Mouse (Mus musculus) hindbrain, embryonic 11.5 days (tissue): ENCODE results near the gene Rere. TPM values are rescaled to one million over a fixed set of nuclear protein-coding genes. Genes with fewer than 3 reads are reported as not detected.
"Not testable (repeated sequence)": the region's sequence is repeated elsewhere in the genome, so short reads cannot be mapped to it uniquely, and the experiment has no call there.

Experiments used
- ATAC-seq: fragments of 200-750 bp; cut with Nextera tagmentation; 2 replicates; pipeline ENCODE4 v1.8.0; 2017; ENCODE audit warnings: mild to moderate bottlenecking, moderate TSS enrichment, moderate library complexity; ENCODE audit not compliant: low FRiP score
- DNase-seq: peaks from one replicate; pipeline ENCODE4 v3.0.0-alpha.2; 2015; ENCODE audit warnings: low spot score
- H3K27ac ChIP-seq: fragments of 300-500 bp; sonication (generic); 2 replicates; pipeline ENCODE4 v1.5.1; 2014; ENCODE audit warnings: mild to moderate bottlenecking, low read depth, low read length
- H3K27me3 ChIP-seq: fragments of 300-500 bp; sonication (generic); 2 replicates; pipeline ENCODE4 v1.6.1; 2014; ENCODE audit warnings: mild to moderate bottlenecking, low read length, moderate library complexity, mixed read lengths; ENCODE audit not compliant: control insufficient read depth, insufficient read depth
- H3K36me3 ChIP-seq: fragments of 300-500 bp; sonication (generic); 2 replicates; pipeline ENCODE4 v1.6.1; 2014; ENCODE audit warnings: mild to moderate bottlenecking, low read length, moderate library complexity, mixed read lengths; ENCODE audit not compliant: control insufficient read depth, insufficient read depth
- H3K4me1 ChIP-seq: fragments of 300-500 bp; sonication (generic); replicated peaks from 2 replicates; pipeline ENCODE4 v1.6.1; 2014; ENCODE audit warnings: low read length, mixed read lengths; ENCODE audit not compliant: control insufficient read depth, insufficient read depth
- H3K4me2 ChIP-seq: fragments of 300-500 bp; sonication (generic); replicated peaks from 2 replicates; pipeline ENCODE4 v1.6.1; 2014; ENCODE audit warnings: mild to moderate bottlenecking, low read depth, low read length
- H3K4me3 ChIP-seq: fragments of 300-500 bp; sonication (generic); 2 replicates; pipeline ENCODE4 v1.5.1; 2014; ENCODE audit warnings: low read depth, low read length
- H3K9ac ChIP-seq: fragments of 300-500 bp; sonication (generic); 2 replicates; pipeline ENCODE4 v1.6.1; 2014; ENCODE audit warnings: low read depth, low read length
- H3K9me3 ChIP-seq: fragments of 300-500 bp; sonication (generic); 2 replicates; pipeline ENCODE4 v1.6.1; 2016; ENCODE audit warnings: low read length; ENCODE audit not compliant: control insufficient read depth
- WGBS: fragments of 180-500 bp; shearing (Covaris S2); extraction: QIAGEN DNeasy Blood & Tissue Kit; methylation state at CpG from one replicate; pipeline ENCODE4 v1.1.7; 2014; 5-methylcytosine and 5-hydroxymethylcytosine counted together
- polyA plus RNA-seq: library from polyadenylated mRNA; unstranded; fragments of >200 nt; fragmentation: Nextera tagmentation; extraction: Ambion mirVana; gene quantifications from 2 replicates; pipeline ENCODE4 v1.2.1, GENCODE M21; 2014

Rere gene
- polyA plus RNA-seq, 1 experiment from 2014 or later: 50.0 TPM

DNA sequence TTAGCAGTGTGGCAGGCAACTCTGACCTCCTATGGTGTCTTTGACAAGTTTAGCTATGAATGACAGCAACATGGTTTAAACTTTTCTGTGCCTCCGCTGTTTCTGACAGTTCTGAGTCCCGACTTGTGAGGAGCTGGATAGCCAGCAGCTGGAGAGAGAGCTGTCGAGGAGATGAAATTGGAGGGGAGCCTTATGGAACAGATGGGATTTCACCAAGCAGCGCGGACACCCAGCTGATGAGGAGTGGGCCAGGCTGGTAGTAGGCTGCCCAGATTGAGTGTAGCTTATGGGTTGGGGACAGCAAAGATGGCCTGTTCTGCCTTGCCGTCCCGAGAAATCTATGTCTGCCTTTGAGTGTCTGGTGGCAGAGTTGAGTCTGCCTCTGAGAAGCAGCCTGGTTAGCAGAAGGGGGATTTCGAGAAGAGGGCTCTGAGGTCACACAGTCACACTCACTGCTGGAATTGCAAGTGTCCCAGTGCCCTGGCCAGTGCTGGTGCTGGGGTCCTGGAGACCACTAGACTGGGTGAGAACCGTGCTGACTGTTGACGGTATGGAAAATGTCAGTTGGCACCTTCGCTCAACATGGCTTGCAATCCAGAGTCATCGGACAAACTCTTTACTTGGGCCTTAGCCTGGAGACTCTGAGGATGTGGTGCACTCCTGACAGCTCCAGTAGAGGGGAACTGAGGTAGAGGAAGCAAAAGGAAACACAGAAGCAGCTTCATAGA lies 268.7 kb downstream of the Rere start:
- Histone ChIP-seq H3K4me2 (no peak overlapping the region), H3K4me1 (no peaks in the 10 kb centered on the region), H3K9me3 (no peaks in the 10 kb centered on the region), H3K27ac (no peak overlapping the region), H3K27me3 (no peaks in the 10 kb centered on the region), H3K36me3 (no peaks in the 10 kb centered on the region), H3K9ac (no peak overlapping the region), H3K4me3 (no peak overlapping the region)
- ATAC-seq (no peak), DNase-seq (no peak)
- WGBS: 93% methylated on average over 12 of the region's 12 CpGs

DNA sequence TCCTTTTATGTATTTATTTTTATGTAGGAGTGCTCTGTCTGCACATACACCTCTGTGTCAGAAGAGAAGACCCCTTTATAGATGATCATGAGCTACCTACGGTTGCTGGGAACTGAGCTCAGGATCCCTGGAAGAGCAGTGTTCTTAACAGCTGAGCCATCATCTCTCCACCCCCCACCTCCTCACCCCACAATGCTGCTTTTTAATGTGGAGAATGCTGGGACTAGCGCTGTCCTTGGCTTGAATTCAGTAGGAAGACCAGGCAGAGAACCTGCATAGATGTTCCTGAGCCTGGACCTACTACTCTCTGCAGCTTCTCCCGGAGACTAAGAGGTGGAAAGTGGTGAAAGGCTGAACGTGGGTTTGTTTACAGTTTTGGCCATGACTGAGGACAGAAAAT lies 269.9 kb downstream of the Rere start:
- 93% methylated on average over 4 of the region's 4 CpGs for WGBS
- Histone ChIP-seq H3K4me2 (no peak overlapping the region), H3K27ac (no peak overlapping the region), H3K27me3 (no peaks in the 10 kb centered on the region), H3K36me3 (no peaks in the 10 kb centered on the region), H3K9me3 (no peaks in the 10 kb centered on the region), H3K9ac (no peak overlapping the region), H3K4me3 (no peak overlapping the region), H3K4me1 (peaks cover 6% of the 10 kb centered on the region)
- DNase-seq (no peak), ATAC-seq (no peak)

DNA sequence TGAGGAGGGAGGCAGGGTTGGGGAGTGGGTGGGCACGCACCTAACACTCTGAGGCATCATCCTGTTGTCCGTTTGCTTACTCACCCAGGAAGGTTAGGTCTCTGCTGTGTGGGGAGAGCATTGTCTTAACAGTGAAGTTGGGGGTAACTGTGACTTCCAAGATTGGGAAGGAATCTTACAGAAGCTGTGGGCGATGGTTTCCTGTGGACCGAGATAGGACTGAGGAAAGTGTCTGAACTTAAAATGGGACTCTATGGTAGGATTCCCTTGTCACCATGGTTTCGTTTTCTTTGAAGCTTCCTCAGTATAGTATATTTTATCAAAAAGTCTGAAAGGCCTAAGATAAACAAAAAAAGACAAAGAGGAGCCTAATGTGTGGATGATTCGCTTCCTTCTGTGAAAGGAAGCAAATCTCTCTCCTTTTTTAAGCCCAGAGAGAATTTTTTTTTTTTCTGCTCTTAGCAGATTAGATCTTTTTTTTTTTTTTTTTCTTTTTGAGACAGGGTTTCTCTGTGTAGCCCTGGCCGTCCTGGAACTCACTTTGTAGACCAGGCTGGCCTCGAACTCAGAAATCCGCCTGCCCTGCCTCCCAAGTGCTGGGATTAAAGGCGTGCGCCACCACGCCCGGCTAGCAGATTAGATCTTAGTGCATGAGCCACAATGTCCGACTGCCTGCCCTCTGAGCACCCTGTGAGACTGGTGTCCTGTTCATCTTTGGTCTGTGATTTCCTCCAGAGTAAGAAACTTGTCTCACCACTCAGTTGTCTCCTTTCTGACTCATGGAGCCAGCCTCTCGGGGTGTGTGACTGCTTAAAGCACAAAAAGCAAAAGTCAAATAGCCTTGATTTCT lies 271.5 kb downstream of the Rere start:
- WGBS: 89% methylated on average over 15 of the region's 15 CpGs
- ATAC-seq (no peak), DNase-seq (no peak)
- Histone ChIP-seq H3K9ac (no peak overlapping the region), H3K4me1 (peaks cover 12% of the 10 kb centered on the region), H3K36me3 (no peaks in the 10 kb centered on the region), H3K4me3 (no peak overlapping the region), H3K9me3 (no peaks in the 10 kb centered on the region), H3K4me2 (no peak overlapping the region), H3K27ac (no peak overlapping the region), H3K27me3 (no peaks in the 10 kb centered on the region)

DNA sequence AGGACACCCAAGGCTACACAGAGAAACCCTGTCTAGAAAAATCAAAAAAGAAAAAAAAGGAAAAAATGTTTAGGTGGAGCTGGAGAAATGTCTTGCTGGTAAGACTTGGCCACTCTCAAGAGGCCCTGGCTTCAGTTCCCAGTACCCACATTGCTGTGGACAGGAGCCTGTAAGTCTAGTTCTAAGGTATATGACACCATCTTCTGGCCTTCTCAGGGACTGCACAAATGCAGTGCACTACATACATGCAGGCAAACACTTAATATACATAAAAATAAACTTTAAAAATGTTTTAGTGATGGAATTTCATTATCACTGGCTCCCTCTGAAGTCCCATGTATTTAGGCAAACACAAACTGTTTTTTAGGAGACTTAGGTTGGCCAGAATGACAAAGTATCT lies 274.3 kb downstream of the Rere start:
- ATAC-seq: no peak
- Histone ChIP-seq H3K36me3 (no peaks in the 10 kb centered on the region), H3K4me2 (no peak overlapping the region), H3K4me3 (no peak overlapping the region), H3K9ac (no peak overlapping the region), H3K9me3 (no peaks in the 10 kb centered on the region), H3K4me1 (peaks cover 12% of the 10 kb centered on the region), H3K27ac (peak overlapping the region; percentile 91), H3K27me3 (no peaks in the 10 kb centered on the region)
- no peak for DNase-seq

DNA sequence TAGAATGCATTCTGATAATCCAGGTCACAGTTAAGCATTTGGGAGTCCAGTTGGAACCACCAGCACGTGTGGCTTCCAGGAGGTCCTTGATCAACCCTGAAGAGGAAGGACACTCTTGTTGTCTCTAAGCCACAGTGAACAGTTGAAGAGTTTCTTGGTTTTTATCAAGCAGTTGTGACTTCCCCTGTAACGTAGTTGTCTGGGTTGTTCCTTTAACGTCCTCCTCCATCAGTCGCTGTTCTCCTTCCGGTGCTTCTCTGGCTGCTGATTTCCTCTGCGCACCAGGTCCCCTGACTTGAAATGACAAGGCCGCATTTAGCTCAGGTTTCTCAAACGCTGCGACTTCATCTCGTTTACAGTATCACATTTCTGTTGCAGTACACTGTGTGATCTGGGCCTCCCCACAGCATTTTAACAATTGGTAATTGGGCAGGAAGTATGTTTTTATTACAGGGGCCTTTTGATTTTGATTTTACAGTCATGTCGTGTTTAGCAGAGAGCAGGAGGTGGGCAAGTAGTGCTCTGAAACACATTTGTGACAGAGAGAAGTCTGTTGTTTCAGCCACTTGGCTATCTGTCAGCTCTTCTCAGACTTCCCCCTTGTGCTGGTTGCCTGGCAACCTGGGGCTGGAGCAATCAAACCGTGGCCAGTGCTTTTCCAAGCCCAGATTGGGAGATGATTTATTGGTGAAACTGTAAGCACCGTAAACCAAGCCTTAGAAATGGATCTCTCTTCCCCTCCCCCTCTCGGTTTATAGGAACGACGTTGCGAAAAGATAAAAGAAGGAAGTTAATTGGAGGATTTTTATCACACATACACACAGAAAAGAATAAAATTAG lies 275.2 kb downstream of the Rere start:
- Histone ChIP-seq H3K9ac (no peak overlapping the region), H3K9me3 (no peaks in the 10 kb centered on the region)
- WGBS: 33% methylated on average over 17 of the region's 17 CpGs

DNA sequence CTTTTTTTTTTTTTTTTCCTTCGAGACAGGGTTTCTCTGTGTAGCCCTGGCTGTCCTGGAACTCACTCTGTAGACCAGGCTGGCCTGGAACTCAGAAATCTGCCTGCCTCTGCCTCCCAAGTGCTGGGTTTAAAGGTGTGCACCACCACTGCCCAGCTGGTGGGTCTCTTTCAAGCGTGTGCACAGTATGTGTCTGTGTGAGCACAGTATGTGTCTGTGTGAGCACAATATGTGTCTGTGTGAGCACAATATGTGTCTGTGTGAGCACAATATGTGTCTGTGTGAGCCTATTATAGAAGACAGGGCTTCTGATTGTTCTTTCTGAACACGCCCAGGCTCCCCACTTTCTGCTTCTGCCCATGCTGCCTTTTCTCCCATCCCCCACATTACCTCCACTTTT lies 275.8 kb downstream of the Rere start:
- H3K9ac ChIP-seq, H3K9me3 ChIP-seq, H3K36me3 ChIP-seq, H3K27me3 ChIP-seq, H3K4me3 ChIP-seq, H3K4me2 ChIP-seq, DNase-seq: not testable (repeated sequence)
- peak; percentile 39; the same call in 1 of the 2 replicates for ATAC-seq
- 56% methylated on average over 3 of the region's 3 CpGs for WGBS
- Histone ChIP-seq H3K4me1 (peaks cover 12% of the 10 kb centered on the region), H3K27ac (peak overlapping the region; percentile 91)

More for the DNA sequence above, 275.2 kb downstream of the Rere start:
- no peak overlapping the region for H3K4me3 ChIP-seq
- H3K27me3 ChIP-seq: no peaks in the 10 kb centered on the region
- peak overlapping the region; percentile 91 for H3K27ac ChIP-seq
- peaks cover 12% of the 10 kb centered on the region for H3K4me1 ChIP-seq
- H3K4me2 ChIP-seq: no peak overlapping the region
- H3K36me3 ChIP-seq: no peaks in the 10 kb centered on the region
- DNase-seq: peak; percentile 82
- ATAC-seq: peak; percentile 90

DNA sequence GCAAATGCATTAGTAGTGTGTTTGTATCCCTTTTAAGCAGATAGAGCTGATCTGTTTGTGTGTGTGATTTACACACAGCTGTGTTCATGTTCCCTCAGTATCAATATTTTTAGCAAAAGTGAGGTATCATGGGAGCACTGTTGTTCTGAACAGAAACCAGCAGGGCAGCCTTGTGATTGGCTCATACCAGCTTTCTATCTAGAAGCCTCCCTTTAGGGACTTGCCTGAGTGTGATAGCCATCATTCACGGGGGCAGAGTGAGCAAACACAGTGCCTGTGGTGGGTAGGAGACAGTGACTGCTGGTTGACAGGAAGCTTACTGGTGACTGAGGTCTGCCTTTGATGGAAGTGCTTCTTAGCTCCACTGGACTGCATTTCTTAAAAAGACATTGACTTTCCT lies 276.5 kb downstream of the Rere start:
- Histone ChIP-seq H3K27ac (peak overlapping the region; percentile 91), H3K9me3 (no peaks in the 10 kb centered on the region), H3K4me3 (no peak overlapping the region), H3K36me3 (no peaks in the 10 kb centered on the region), H3K4me2 (no peak overlapping the region), H3K27me3 (no peaks in the 10 kb centered on the region), H3K9ac (no peak overlapping the region), H3K4me1 (peaks cover 12% of the 10 kb centered on the region)
- no peak for DNase-seq
- ATAC-seq: no peak
- 61% methylated on average over 1 of the region's 1 CpGs for WGBS

DNA sequence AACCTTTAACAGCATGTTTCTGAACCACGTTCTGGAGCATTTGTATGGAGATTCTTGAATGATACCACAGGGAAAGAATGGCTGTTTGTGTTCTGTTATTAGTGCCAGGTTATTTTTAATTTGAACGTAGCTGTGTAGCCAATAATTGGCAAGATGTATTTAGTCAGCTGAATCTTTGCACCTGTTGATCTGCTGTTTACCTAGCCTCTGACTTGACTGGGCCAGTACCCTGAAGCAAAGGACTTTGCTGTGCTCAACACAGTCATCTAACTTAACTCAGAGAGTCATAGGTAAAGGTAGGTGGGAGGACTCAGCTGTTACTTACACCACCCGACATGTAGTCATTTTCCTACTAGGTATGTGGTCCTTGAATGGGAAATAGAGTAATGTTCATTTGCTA lies 278.1 kb downstream of the Rere start:
- Histone ChIP-seq H3K9me3 (no peaks in the 10 kb centered on the region), H3K4me1 (peaks cover 12% of the 10 kb centered on the region), H3K27ac (no peak overlapping the region), H3K9ac (no peak overlapping the region), H3K36me3 (no peaks in the 10 kb centered on the region), H3K27me3 (no peaks in the 10 kb centered on the region), H3K4me2 (no peak overlapping the region), H3K4me3 (no peak overlapping the region)
- ATAC-seq: no peak
- WGBS: 92% methylated on average over 3 of the region's 3 CpGs
- DNase-seq: no peak
